Mouse (Mus musculus) left cerebral cortex, postnatal 10 days (tissue): ENCODE results near the gene Ccdc50. TPM values are rescaled to one million over a fixed set of nuclear protein-coding genes. Genes with fewer than 3 reads are reported as not detected.

Experiments
- DNase-seq, 2 experiments: peaks; one replicate each; pipeline ENCODE4 v3.0.0; 2021 to 2022; ENCODE audit warnings: low spot score in 2 of 2, mixed read lengths in 1 of 2; ENCODE audit errors: extremely low spot score in 1 of 2
- intact Hi-C: fragments of 180-260 bp; cut with DNase I; formaldehyde crosslinking; loops from one replicate; pipeline ENCODE4 v1.15.1; 2025
- total RNA-seq, 2 experiments: library from RNA; stranded (reverse); gene quantifications; 2 replicates each; pipeline ENCODE4 v1.2.3; 2021

Ccdc50 gene
- 10 to 100 TPM; 74.6 to 77.5 TPM for total RNA-seq

GRCm38 (mm10) chr16:27388761-27389451 lies at the start of gene Ccdc50:
Gene Ccdc50, plus strand, starts transcription at chr16:27388869.
- intact Hi-C loops = no loop called here
- DNase-seq = peak; percentile 58 to 88

- intact Hi-C loops = no loop called here
- DNase-seq = no peak
These were observed 41.1 kb upstream of the Ccdc50 start for GRCm38 (mm10) chr16:27347521-27347920.

DNA sequence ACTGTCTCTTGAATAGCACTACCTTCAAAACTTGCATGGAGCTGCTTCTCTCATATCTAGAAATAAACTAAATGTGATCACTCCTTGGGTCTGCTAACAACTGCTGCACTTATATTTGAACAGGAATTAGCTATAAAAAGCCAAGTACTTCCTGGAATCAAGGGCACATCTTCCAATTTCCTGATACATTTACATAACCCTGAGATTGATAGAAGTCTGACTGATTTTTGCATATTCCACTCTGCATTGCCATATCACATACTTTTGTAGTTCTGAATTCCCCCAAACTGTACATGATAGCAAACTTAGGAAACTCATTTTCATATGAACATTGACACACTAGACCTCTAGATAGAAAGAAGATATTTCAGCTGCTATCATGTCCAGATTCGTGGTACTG lies 40.3 kb upstream of the Ccdc50 start:
- DNase-seq = no peak
- intact Hi-C loops = no loop called here

DNA sequence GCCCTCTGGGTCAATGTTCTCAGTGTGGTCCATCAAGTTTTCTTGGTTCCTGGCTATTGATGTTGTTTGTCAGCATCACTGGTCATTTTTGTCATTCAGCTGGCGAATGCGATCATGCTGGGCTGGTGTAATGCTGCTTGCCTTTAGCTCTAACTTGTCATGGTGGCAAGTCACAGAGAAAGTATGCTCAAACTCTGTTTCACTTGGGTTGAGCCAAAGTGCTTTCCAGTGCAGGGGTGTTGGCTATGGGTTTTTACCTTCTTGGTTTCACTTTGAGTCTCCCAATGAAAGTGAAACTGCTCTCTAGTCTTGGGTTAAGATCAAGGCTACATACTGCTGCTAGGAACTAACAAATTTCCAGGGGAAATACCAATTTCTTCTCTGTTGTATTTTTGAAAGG lies 39.4 kb upstream of the Ccdc50 start:
- DNase-seq = no peak
- intact Hi-C loops = no loop called here

- intact Hi-C loops = no loop called here
- no peak for DNase-seq
These were observed 38.7 kb upstream of the Ccdc50 start for GRCm38 (mm10) chr16:27349878-27350532.

DNA sequence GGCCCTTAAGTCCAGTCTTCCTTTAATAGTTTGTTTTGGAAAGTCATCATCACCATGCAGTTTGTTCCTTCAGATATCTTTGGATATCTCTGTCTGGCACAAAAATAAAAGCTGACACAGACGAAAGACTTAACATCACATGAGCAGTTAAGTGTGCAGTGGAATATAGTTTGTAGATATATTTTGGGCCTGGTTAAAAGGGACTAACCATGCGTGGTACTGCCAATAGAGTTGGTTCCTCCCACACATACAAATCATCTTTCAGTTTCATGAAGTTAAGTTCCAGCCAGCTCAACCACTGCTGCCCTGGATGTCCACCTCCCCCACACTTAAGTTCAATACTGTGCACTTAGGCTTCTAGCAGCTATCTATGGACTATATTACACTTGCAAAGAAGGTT lies 34.2 kb upstream of the Ccdc50 start:
- intact Hi-C loops = no loop called here
- DNase-seq = no peak

- intact Hi-C loops = no loop called here
- no peak for DNase-seq
These were observed 28.6 kb upstream of the Ccdc50 start for GRCm38 (mm10) chr16:27360059-27360458.

DNA sequence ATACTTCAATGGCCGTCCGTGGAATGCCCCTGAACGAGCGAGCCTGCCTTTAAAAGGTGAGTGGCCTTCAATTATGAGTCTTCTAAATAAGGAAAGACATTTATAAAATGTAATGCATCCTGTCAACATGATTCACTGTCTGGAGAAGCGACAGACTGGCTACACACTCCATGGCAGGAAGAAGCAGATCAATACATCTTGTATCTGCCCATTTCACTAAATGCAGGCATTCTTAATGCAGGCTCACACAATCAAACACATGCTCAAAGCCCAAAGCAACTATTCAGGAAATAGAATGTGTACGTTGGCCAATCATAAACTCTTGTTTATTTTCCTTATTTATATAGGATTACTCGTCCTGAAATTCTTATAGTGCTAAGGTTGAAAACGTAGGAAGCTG lies 18.5 kb upstream of the Ccdc50 start, which contains the start of gene Uts2b:
Gene Uts2b (minus strand): TSS at position 49 of the 400 bp plus-strand sequence.
- intact Hi-C loops = no loop called here
- no peak for DNase-seq

DNA sequence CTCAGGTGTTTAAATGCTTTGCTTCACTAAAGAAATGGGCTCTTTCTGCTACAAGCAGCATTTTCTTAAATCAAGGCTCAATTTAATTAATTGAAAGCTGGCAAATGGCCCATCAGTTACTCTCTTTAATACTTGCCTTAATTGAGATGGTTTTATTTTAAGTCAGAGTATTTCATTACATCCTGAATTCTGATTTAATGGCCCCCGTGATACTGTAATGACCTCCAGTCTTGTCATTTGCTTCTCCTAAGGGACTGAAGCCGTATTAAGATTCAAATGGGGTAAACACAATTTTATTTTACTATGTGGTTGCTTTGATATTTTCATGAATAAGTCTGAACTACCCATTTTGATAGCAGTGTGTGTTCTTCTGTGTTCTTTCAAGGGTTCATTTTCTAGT lies 18.0 kb upstream of the Ccdc50 start:
- intact Hi-C loops = no loop called here
- DNase-seq = no peak

- intact Hi-C loops = no loop called here
- DNase-seq = no peak
These were observed 14.5 kb upstream of the Ccdc50 start for GRCm38 (mm10) chr16:27374139-27374538.

GRCm38 (mm10) chr16:27375318-27375717 lies 13.4 kb upstream of the Ccdc50 start:
- intact Hi-C loops = no loop called here
- DNase-seq = no peak

GRCm38 (mm10) chr16:27376556-27376955 lies 12.1 kb upstream of the Ccdc50 start:
- no peak for DNase-seq
- intact Hi-C loops = no loop called here

GRCm38 (mm10) chr16:27382217-27382616 lies 6.5 kb upstream of the Ccdc50 start:
- DNase-seq = no peak
- intact Hi-C loops = no loop called here

GRCm38 (mm10) chr16:27384893-27385603 lies 3.6 kb upstream of the Ccdc50 start:
- no peak for DNase-seq
- intact Hi-C loops = no loop called here

GRCm38 (mm10) chr16:27385649-27386048 lies 3.0 kb upstream of the Ccdc50 start:
- intact Hi-C loops = no loop called here

GRCm38 (mm10) chr16:27386850-27387407 lies 1.7 kb upstream of the Ccdc50 start:
- no peak for DNase-seq

More at GRCm38 (mm10) chr16:27385649-27386048, 3.0 kb upstream of the Ccdc50 start:
- DNase-seq = no peak

GRCm38 (mm10) chr16:27387634-27388611 lies 746 bp upstream of the Ccdc50 start:
- intact Hi-C loops = no loop called here
- DNase-seq = no peak

More at GRCm38 (mm10) chr16:27386850-27387407, 1.7 kb upstream of the Ccdc50 start:
- intact Hi-C loops = no loop called here

DNA sequence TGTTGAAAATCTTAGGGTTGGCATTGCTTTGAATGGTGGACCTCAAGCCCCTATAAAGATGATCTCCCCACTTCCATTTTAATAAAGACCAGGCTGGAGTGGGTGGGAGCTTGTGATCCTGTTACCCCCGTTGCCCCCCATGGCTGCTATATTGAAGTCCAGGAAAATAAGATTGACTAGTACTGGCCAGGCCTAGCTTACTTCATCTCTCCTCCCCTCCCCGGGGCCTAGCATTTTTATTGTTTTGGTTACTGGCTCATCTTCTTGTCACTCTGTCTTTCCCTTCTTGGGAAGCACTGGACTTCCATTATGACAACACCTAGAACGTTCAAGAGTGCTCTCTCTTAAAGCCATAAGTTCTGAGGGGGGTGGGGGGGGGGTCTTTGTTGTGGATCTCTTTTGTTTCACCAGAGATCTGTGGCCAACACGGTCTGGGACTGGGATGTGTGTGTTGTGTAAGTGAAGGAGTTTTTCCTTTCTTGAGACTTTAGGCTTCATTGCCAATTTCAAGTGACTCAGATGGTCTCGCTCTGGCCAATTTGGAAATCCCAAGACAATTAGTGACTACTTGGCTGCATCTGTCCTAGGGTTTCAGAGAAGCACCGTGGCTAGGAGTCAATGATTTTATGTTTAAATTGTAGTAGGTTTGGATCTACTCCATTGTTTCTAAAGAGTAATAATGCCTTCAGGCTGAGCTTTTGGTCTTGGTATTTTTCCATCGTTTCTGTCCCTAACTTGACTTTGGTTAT lies 1.0 kb downstream of the Ccdc50 start:
- intact Hi-C loops = no loop called here
- DNase-seq = peak in 1 of 2 experiments; percentile 22
